In the genomic region with DNA sequence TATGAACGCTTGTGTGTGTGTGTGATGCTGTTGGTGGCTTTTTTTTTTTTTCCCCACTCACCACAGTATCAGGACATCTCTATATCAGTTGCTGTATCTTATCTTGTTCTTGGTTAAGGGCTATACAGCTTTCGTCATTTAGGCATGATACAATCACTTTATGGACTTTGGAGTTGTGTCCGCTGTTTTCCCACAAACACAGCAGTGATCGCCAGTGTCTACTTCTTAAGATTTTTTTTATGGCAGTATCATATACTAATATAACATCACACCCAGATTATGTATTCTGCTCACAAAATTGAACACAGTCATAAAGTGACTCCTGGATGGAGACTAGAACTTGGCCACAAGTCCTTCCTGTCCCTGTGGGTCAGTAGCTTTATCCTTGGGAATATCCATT, we compare ENCODE assay signal across 25 mouse cellular contexts. TPM values are rescaled to one million over a fixed set of nuclear protein-coding genes. Genes with fewer than 3 reads are reported as not detected.
"Had no signal": no experiment of that assay in that cellular context is flagged by ENCODE, and none has a peak within 500 bp of the region (broad histone marks: within the 10 kb centered on the region; RNA-seq: fewer than 3 reads in every experiment).

No protein-coding gene starts in this region.

- H3K27ac ChIP-seq: liver, embryonic 14.5 days; lung, embryonic 15.5 days; macrophage; midbrain, embryonic 13.5 days; midbrain, embryonic 15.5 days; neural tube, embryonic 12.5 days had no signal

- H3K9me3 ChIP-seq: lung, embryonic 15.5 days; midbrain, embryonic 13.5 days; midbrain, embryonic 15.5 days; neural tube, embryonic 12.5 days had no signal

- H3K4me3 ChIP-seq: lung, embryonic 15.5 days; megakaryocyte, embryonic 14.5 days; midbrain, embryonic 13.5 days; midbrain, embryonic 15.5 days; neural tube, embryonic 12.5 days had no signal

- H3K4me1 ChIP-seq: lung, embryonic 15.5 days; megakaryocyte, embryonic 14.5 days; midbrain, embryonic 13.5 days; midbrain, embryonic 15.5 days; neural tube, embryonic 12.5 days had no signal

- H3K27me3 ChIP-seq: lung, embryonic 15.5 days; midbrain, embryonic 13.5 days; midbrain, embryonic 15.5 days had no signal

- H3K4me2 ChIP-seq: lung, embryonic 15.5 days; midbrain, embryonic 11.5 days; midbrain, embryonic 13.5 days; midbrain, embryonic 15.5 days; neural tube, embryonic 12.5 days had no signal

- ATAC-seq: lung, postnatal 0 days; midbrain, embryonic 13.5 days; midbrain, embryonic 15.5 days had no signal

- DNase-seq: lung, adult 2 months; lung, postnatal 14 days; lung, postnatal 36 days; right cerebral cortex, adult 18-20 months; right cerebral cortex, postnatal 25 days; right cerebral cortex, postnatal 4 days; spleen, adult 18-20 months; thymus, postnatal 14 days; thymus, postnatal 36 days had no signal

- H3K9ac ChIP-seq: liver, embryonic 14.5 days; lung, embryonic 15.5 days; midbrain, embryonic 13.5 days; midbrain, embryonic 15.5 days; neural tube, embryonic 12.5 days had no signal

- H3K36me3 ChIP-seq: lung, embryonic 15.5 days; midbrain, embryonic 13.5 days; midbrain, embryonic 15.5 days; neural tube, embryonic 12.5 days had no signal

RNA-seq across cellular contexts. Expression of a gene that starts 11.0 kb away (rescaled TPM):
- total RNA-seq: monocyte, adult 5-6 weeks; neutrophil, adult 5-6 weeks had no signal
- polyA plus RNA-seq: macrophage; midbrain, embryonic 11.5 days; midbrain, embryonic 13.5 days; neural tube, embryonic 12.5 days had no signal

RNA-seq across cellular contexts. Expression of a gene that starts 17.2 kb away (rescaled TPM):
- total RNA-seq: megakaryocyte progenitor cell, adult 5-6 weeks; monocyte, adult 5-6 weeks; neutrophil, adult 5-6 weeks had no signal
- polyA plus RNA-seq: macrophage had no signal

RNA-seq across cellular contexts. Expression of a gene that starts 24.7 kb away (rescaled TPM):
- total RNA-seq: megakaryocyte progenitor cell, adult 5-6 weeks; midbrain, postnatal 0 days; monocyte, adult 5-6 weeks; neutrophil, adult 5-6 weeks had no signal
- polyA plus RNA-seq: lung, adult 2 months; lung, embryonic 15.5 days; lung, postnatal 0 days; macrophage; neural tube, embryonic 12.5 days; neural tube, embryonic 14.5 days; small intestine, adult 2 months; thymus, postnatal 0 days had no signal
